Mouse (Mus musculus): ENCODE results near the gene A230072I06Rik.

DNA sequence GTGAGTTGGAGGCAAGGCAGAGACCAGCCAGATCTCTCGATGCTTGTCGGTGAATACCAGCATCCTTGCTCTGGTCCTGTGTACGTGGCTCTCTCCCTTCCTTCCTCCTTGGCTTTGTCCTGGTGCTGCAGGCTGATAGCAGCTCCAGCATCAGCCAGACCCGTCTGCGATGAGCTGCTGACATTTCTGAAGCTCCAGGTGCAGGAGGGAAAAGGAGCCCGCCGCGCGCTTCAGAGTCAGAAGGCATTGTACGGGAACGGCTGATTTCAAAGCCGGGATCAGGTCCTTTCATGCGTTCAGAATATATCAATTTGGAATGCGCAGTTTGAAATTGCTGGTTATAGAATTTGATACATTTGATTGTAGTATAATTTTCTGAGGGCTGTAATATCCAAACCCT is 23.4 kb downstream of the A230072I06Rik start:
- TF ChIP-seq TCF12 (IDR thresholded peaks at IDR 0.05; ENCODE audit: low read depth, low read length) = no peak
- TF ChIP-seq EP300 (IDR thresholded peaks at IDR 0.05; ENCODE audit: low read depth in 1 of 2, low read length in 2 of 2) = no peak
- no peak for TF ChIP-seq NELFE (IDR thresholded peaks at IDR 0.05; ENCODE audit: low read depth, low read length)
- no peak for TF ChIP-seq CHD2 (IDR thresholded peaks at IDR 0.05; ENCODE audit: low read length)
